Mouse (Mus musculus): ENCODE measurements at regions not wholly inside any gene's neighbourhood (a gene's known extent, or its start where the extent isn't known, plus 50 kb on each side); places are given as distances from the start of the nearest gene placed in this dataset.

DNA sequence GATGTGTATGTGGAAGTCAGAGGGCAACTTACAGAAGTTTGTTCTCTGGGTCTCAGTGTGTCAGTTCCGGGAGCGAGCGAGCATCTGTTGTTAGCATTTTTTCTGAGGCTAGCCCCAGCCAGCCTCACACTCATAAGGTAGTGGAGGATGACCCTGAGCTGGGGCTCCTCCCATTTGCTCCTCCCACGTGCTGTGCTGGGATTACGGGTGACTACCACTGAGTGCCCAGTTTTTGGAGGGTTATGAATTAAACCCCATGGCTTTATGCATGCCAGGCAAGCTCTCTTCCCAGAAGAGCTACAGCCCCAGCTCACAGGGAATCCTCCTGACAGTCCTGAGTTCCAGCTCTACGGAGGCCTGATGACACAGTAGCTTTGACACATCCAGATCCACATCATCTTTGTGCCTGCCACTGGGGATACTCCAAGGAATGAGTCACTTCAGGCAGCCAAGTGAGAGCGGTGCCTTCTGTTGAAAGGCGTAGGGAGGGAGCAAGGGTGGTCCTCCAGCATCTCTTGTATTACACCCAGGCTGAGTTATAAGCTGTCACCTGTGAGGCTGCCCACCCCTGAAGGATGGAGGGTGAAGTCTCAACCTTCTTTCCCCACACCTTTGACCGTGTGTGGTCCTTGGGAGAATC lies 97.8 kb upstream of the Parp11 start:
- TF ChIP-seq GATA1 (IDR thresholded peaks at IDR 0.05; ENCODE audit: borderline replicate concordance, low read length) (no peak), CTCF (IDR thresholded peaks at IDR 0.05; ENCODE audit: low read depth, low read length) (no peak), GATA2 (IDR thresholded peaks at IDR 0.05; ENCODE audit: borderline replicate concordance, low read depth, low read length) (no peak), POLR2AphosphoS5 (IDR thresholded peaks at IDR 0.05; ENCODE audit: insufficient replicate concordance, low read depth, low read length) (no peak)
